Mouse (Mus musculus) heart, postnatal 0 days (tissue): ENCODE results near the gene Fat3. TPM values are rescaled to one million over a fixed set of nuclear protein-coding genes. Genes with fewer than 3 reads are reported as not detected.

Source experiments
- ATAC-seq: fragments of 200-750 bp; cut with Nextera tagmentation; 2 replicates; pipeline ENCODE4 v1.8.0; 2017; ENCODE audit warnings: low read depth, moderate number of reproducible peaks, moderate library complexity; ENCODE audit not compliant: insufficient read depth
- DNase-seq: peaks from one replicate; pipeline ENCODE4 v3.0.0-alpha.2; 2016; ENCODE audit warnings: low spot score
- H3K27ac ChIP-seq: fragments of 300-500 bp; sonication (generic); 2 replicates; pipeline ENCODE4 v1.5.1; 2014; ENCODE audit warnings: low read depth, mild to moderate bottlenecking
- H3K27me3 ChIP-seq: fragments of 300-500 bp; sonication (generic); 2 replicates; pipeline ENCODE4 v1.6.1; 2014; ENCODE audit warnings: low read length, mixed read lengths; ENCODE audit not compliant: control insufficient read depth, insufficient read depth
- H3K36me3 ChIP-seq: fragments of 300-500 bp; sonication (generic); replicated peaks from 2 replicates; pipeline ENCODE4 v1.6.1; 2014; ENCODE audit warnings: low read length, mixed read lengths; ENCODE audit not compliant: control insufficient read depth, insufficient read depth
- H3K4me1 ChIP-seq: fragments of 300-500 bp; sonication (generic); 2 replicates; pipeline ENCODE4 v1.6.1; 2014; ENCODE audit warnings: antibody characterized with exemption; ENCODE audit not compliant: control insufficient read depth, insufficient read depth
- H3K4me2 ChIP-seq: fragments of 300-500 bp; sonication (generic); 2 replicates; pipeline ENCODE4 v1.6.1; 2014; ENCODE audit warnings: low read depth, mild to moderate bottlenecking, low read length, moderate library complexity
- H3K4me3 ChIP-seq: fragments of 300-500 bp; sonication (generic); 2 replicates; pipeline ENCODE4 v1.5.1; 2014; ENCODE audit warnings: low read depth, low read length
- H3K9ac ChIP-seq: fragments of 300-500 bp; sonication (generic); replicated peaks from 2 replicates; pipeline ENCODE4 v1.6.1; 2014; ENCODE audit warnings: low read depth, low read length, mixed read lengths
- H3K9me3 ChIP-seq: fragments of 300-500 bp; sonication (generic); replicated peaks from 2 replicates; pipeline ENCODE4 v1.6.1; 2016; ENCODE audit warnings: low read length; ENCODE audit not compliant: control insufficient read depth
- CTCF ChIP-seq: IDR thresholded peaks from 2 replicates; pipeline ENCODE4 v1.5.1; 2016; ENCODE audit warnings: antibody characterized with exemption, control low read depth, low read depth
- EP300 ChIP-seq: IDR thresholded peaks from 2 replicates; pipeline ENCODE4 v1.6.1; 2016; ENCODE audit warnings: antibody characterized with exemption, low read depth
- WGBS: fragments of 180-500 bp; shearing (Covaris S2); extraction: QIAGEN DNeasy Blood & Tissue Kit; methylation state at CpG from one replicate; pipeline ENCODE4 v1.1.7; 2014; 5-methylcytosine and 5-hydroxymethylcytosine counted together
- polyA plus RNA-seq: library from polyadenylated mRNA; unstranded; fragments of >200 nt; fragmentation: Nextera tagmentation; extraction: Ambion mirVana; gene quantifications from 2 replicates; pipeline ENCODE4 v1.2.1, GENCODE M21; 2015
- total RNA-seq: library from RNA; depleted of rRNA; stranded (reverse); fragments of >200 nt; gene quantifications from 2 replicates; pipeline ENCODE4 v1.2.3, GENCODE M21; 2014; ENCODE audit warnings: low replicate concordance

Fat3 gene
- total and polyA plus RNA-seq, 2 experiments from 2014 or later: 0.19 to 2.4 TPM

- Histone ChIP-seq H3K27ac (no peak overlapping the region), H3K27me3 (no peaks in the 10 kb centered on the region), H3K9me3 (no peaks in the 10 kb centered on the region), H3K36me3 (no peaks in the 10 kb centered on the region), H3K4me1 (no peaks in the 10 kb centered on the region), H3K4me2 (no peak overlapping the region), H3K4me3 (no peak overlapping the region), H3K9ac (no peak overlapping the region)
- TF ChIP-seq EP300: no peak
- no peak for TF ChIP-seq CTCF
- DNase-seq (no peak), ATAC-seq (no peak)
- 64% methylated on average over 3 of the region's 3 CpGs for WGBS
These were observed 39.6 kb downstream of the Fat3 start for GRCm38 (mm10) chr9:16461491-16461890.

- no peak for DNase-seq
- ATAC-seq: no peak
- Histone ChIP-seq H3K27ac (no peak overlapping the region), H3K4me2 (no peak overlapping the region), H3K36me3 (no peaks in the 10 kb centered on the region), H3K4me3 (no peak overlapping the region), H3K4me1 (no peaks in the 10 kb centered on the region), H3K9ac (no peak overlapping the region), H3K9me3 (no peaks in the 10 kb centered on the region), H3K27me3 (no peaks in the 10 kb centered on the region)
- 22% methylated on average over 2 of the region's 2 CpGs for WGBS
- no peak for TF ChIP-seq CTCF
- TF ChIP-seq EP300: no peak
These were observed 40.5 kb downstream of the Fat3 start for GRCm38 (mm10) chr9:16460591-16460990.

GRCm38 (mm10) chr9:16441930-16442329 lies 59.2 kb downstream of the Fat3 start:
- H3K27me3 ChIP-seq: no peaks in the 10 kb centered on the region
- no peak overlapping the region for H3K4me3 ChIP-seq
- ATAC-seq (peak; percentile 79), DNase-seq (peak; percentile 50)
- H3K4me1 ChIP-seq: peaks cover 15% of the 10 kb centered on the region
- no peak overlapping the region for H3K9ac ChIP-seq
- H3K4me2 ChIP-seq: no peak overlapping the region; the same call in 1 of the 2 replicates
- H3K9me3 ChIP-seq: no peaks in the 10 kb centered on the region
- no peak for TF ChIP-seq CTCF
- TF ChIP-seq EP300: no peak
- H3K36me3 ChIP-seq: no peaks in the 10 kb centered on the region
- peak overlapping the region; percentile 71 for H3K27ac ChIP-seq
- 28% methylated on average over 4 of the region's 4 CpGs for WGBS

- H3K27me3 ChIP-seq: no peaks in the 10 kb centered on the region
- no peaks in the 10 kb centered on the region for H3K9me3 ChIP-seq
- WGBS: 76% methylated on average over 6 of the region's 6 CpGs
- H3K27ac ChIP-seq: peak overlapping the region; percentile 7; the same call in 1 of the 2 replicates
- no peak overlapping the region for H3K4me2 ChIP-seq
- ATAC-seq (no peak), DNase-seq (no peak)
- H3K4me1 ChIP-seq: peaks cover 15% of the 10 kb centered on the region
- TF ChIP-seq CTCF (no peak), EP300 (no peak)
- no peak overlapping the region for H3K9ac ChIP-seq
- no peak overlapping the region for H3K4me3 ChIP-seq
- no peaks in the 10 kb centered on the region for H3K36me3 ChIP-seq
These were observed 60.4 kb downstream of the Fat3 start for GRCm38 (mm10) chr9:16440638-16441037.

GRCm38 (mm10) chr9:16439941-16440340 lies 61.1 kb downstream of the Fat3 start:
- H3K4me3 ChIP-seq: no peak overlapping the region
- WGBS: 36% methylated on average over 3 of the region's 3 CpGs
- TF ChIP-seq CTCF (no peak), EP300 (no peak)
- no peaks in the 10 kb centered on the region for H3K27me3 ChIP-seq
- no peak overlapping the region for H3K4me2 ChIP-seq
- H3K9ac ChIP-seq: no peak overlapping the region
- no peak for ATAC-seq
- H3K27ac ChIP-seq: no peak overlapping the region
- H3K4me1 ChIP-seq: peaks cover 15% of the 10 kb centered on the region
- DNase-seq: no peak
- no peaks in the 10 kb centered on the region for H3K36me3 ChIP-seq
- H3K9me3 ChIP-seq: no peaks in the 10 kb centered on the region

GRCm38 (mm10) chr9:16437805-16438204 lies 63.3 kb downstream of the Fat3 start:
- Histone ChIP-seq H3K4me3 (no peak overlapping the region), H3K27ac (no peak overlapping the region), H3K9ac (no peak overlapping the region), H3K4me2 (no peak overlapping the region), H3K36me3 (no peaks in the 10 kb centered on the region), H3K9me3 (no peaks in the 10 kb centered on the region), H3K27me3 (no peaks in the 10 kb centered on the region), H3K4me1 (peaks cover 15% of the 10 kb centered on the region)
- DNase-seq (no peak), ATAC-seq (no peak)
- TF ChIP-seq EP300 (no peak), CTCF (no peak)
- WGBS: 58% methylated on average over 5 of the region's 5 CpGs
